Mouse (Mus musculus) CD8-positive naive resting alpha-beta T cell, adult 2 months (primary cell): ENCODE results near the gene Pbx1.

Experiments used
- DNase-seq, 2 experiments: peaks; one replicate each; pipeline ENCODE4 v3.0.0; 2022; ENCODE audit warnings: low read depth in 2 of 2, low spot score in 2 of 2

The Pbx1 gene

GRCm38 (mm10) chr1:168344918-168345317 lies 87.2 kb downstream of the Pbx1 start:
- DNase-seq, result no peak

- DNase-seq, result no peak
Observed at GRCm38 (mm10) chr1:168344262-168344661, 87.8 kb downstream of the Pbx1 start.

- no peak for DNase-seq
Observed at GRCm38 (mm10) chr1:168342269-168342668, 89.8 kb downstream of the Pbx1 start.

GRCm38 (mm10) chr1:168341863-168342262 lies 90.2 kb downstream of the Pbx1 start:
- DNase-seq, result no peak

GRCm38 (mm10) chr1:168341368-168341767 lies 90.7 kb downstream of the Pbx1 start:
- no peak for DNase-seq

GRCm38 (mm10) chr1:168336238-168336818 lies 95.7 kb downstream of the Pbx1 start:
- DNase-seq, result no peak

GRCm38 (mm10) chr1:168334831-168335574 lies 97.1 kb downstream of the Pbx1 start:
- no peak for DNase-seq

- DNase-seq, result no peak
Observed at GRCm38 (mm10) chr1:168332056-168332455, 100.0 kb downstream of the Pbx1 start.

- DNase-seq, result no peak
Observed at GRCm38 (mm10) chr1:168328236-168328605, 103.8 kb downstream of the Pbx1 start.

- DNase-seq, result no peak
Observed at GRCm38 (mm10) chr1:168327405-168328235, 104.5 kb downstream of the Pbx1 start.

- DNase-seq, result no peak
Observed at GRCm38 (mm10) chr1:168325786-168326185, 106.3 kb downstream of the Pbx1 start.

GRCm38 (mm10) chr1:168324306-168325085 lies 107.6 kb downstream of the Pbx1 start:
- no peak for DNase-seq

- DNase-seq, result no peak
Observed at GRCm38 (mm10) chr1:168323436-168324108, 108.5 kb downstream of the Pbx1 start.

- DNase-seq, result no peak
Observed at GRCm38 (mm10) chr1:168322892-168323291, 109.2 kb downstream of the Pbx1 start.

GRCm38 (mm10) chr1:168319695-168320094 lies 112.4 kb downstream of the Pbx1 start:
- no peak for DNase-seq

GRCm38 (mm10) chr1:168318899-168319469 lies 113.1 kb downstream of the Pbx1 start:
- DNase-seq, result no peak

- no peak for DNase-seq
Observed at GRCm38 (mm10) chr1:168313772-168314171, 118.3 kb downstream of the Pbx1 start.

GRCm38 (mm10) chr1:168312710-168313447 lies 119.2 kb downstream of the Pbx1 start:
- no peak for DNase-seq

GRCm38 (mm10) chr1:168309101-168309521 lies 123.0 kb downstream of the Pbx1 start:
- DNase-seq, result no peak
